Mouse (Mus musculus): ENCODE results near the gene Gm45785. TPM values are rescaled to one million over a fixed set of nuclear protein-coding genes. Genes with fewer than 3 reads are reported as not detected.
"Not testable (repeated sequence)": the region's sequence is repeated elsewhere in the genome, so short reads cannot be mapped to it uniquely, and the experiment has no call there.

The Gm45785 gene
- total RNA-seq (2021): 1 to 10 TPM in 1 of 2 experiments, under 1 TPM in 1; 0.89 to 1.1 TPM

DNA sequence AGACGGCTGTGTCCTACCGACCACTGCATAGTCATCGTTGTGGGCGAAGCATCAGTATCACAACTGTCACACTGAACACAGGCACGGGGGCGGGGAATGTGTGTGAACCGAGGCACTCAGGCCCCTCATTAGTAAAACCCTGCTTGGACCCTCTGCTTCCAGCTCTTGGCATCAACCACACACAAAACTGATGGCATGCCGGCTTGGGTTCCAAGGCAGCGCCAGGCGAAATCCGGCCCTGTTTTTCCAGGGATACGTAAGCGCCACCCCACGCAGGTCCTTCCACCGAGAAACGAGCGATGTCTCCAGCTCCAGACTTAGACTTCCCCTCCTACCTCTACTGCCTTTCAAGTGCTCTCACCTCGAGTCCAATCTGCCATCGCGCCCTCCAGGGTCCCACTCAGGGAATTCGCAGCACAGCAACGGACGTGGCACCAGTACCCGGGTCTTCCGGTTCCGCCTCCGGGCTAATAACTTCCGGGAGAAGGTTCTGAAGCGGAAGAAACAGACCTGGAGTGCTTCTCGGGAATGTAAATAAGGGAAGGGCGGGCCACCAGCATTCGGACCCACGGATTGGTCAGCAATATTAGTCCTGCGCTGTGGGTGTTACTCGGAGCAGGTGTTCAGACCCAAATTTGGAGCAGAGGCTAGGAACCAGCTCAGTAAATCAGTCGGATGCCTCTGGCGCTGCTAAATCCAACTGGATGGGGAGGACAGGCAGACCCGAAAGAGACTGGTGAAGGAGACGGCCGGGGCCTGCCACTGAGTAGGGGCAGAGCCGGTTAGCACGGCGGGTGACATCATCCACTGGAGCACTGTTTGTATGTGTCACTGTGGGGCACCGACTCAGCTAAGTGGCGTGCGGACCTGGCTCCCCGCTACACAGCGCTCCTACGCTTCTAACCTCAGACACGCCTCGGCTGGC lies at the start of gene Gm45785:
Gene Gm45785, minus strand, starts transcription at position 472 of the 925 bp plus-strand sequence.
- peak; percentile 84 to 88 for DNase-seq (ENCODE audit: extremely low spot score in 1 of 2, low spot score in 2 of 2)
- intact Hi-C loops (cut with DNase I): no loop called here

- intact Hi-C loops (cut with DNase I): loop anchor here (5.0 kb wide), 1 partner anchor 272 kb away; no protein-coding TSS in a partner anchor
- no peak for DNase-seq (ENCODE audit: extremely low spot score in 1 of 2, low spot score in 2 of 2)
Observed at GRCm38 (mm10) chr7:140905642-140906081, 49.5 kb upstream of the Gm45785 start.

DNA sequence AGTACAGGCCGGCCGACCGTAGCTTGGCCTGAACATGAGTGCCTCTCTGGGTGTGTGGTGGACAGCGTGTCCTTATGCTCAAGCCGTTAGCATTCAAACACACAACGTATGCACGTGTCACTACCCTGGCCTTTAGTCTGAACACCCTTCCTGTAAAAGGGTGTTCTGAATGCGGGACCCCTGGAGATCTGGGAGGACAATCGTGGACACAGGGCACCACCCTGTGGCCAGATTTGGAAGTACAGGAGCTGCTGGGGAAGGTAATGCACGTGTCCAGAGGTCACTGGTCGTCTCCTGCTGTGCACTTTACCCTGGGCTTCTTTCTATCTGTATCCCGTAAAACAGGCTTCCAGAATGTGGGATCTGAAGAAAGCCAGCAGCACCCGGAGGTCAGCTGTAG lies 47.1 kb upstream of the Gm45785 start:
- intact Hi-C loops (cut with DNase I): loop anchor here (2.0 kb wide), 1 partner anchor 58 kb away; the partner anchor contains the start of gene Scgb1c1
- peak; percentile 40 to 80 for DNase-seq (ENCODE audit: extremely low spot score in 1 of 2, low spot score in 2 of 2)

- intact Hi-C loops (cut with DNase I): loop anchor here (2.0 kb wide), 1 partner anchor 57 kb away; the partner anchor contains the start of gene Scgb1c1
- DNase-seq (ENCODE audit: extremely low spot score in 1 of 2, low spot score in 2 of 2): no peak
Observed at GRCm38 (mm10) chr7:140902036-140902875, 46.1 kb upstream of the Gm45785 start.

- intact Hi-C loops (cut with DNase I): no loop called here
Observed at GRCm38 (mm10) chr7:140900220-140900619, 44.1 kb upstream of the Gm45785 start, which contains the start of gene Cox8b. Gene Cox8b (minus strand): TSS chr7:140900446.

GRCm38 (mm10) chr7:140899121-140899520 lies 43.0 kb upstream of the Gm45785 start:
- no peak for DNase-seq (ENCODE audit: extremely low spot score in 1 of 2, low spot score in 2 of 2)
- intact Hi-C loops (cut with DNase I): no loop called here

More at GRCm38 (mm10) chr7:140900220-140900619, 44.1 kb upstream of the Gm45785 start, which contains the start of gene Cox8b:
- DNase-seq (ENCODE audit: extremely low spot score in 1 of 2, low spot score in 2 of 2): no peak

DNA sequence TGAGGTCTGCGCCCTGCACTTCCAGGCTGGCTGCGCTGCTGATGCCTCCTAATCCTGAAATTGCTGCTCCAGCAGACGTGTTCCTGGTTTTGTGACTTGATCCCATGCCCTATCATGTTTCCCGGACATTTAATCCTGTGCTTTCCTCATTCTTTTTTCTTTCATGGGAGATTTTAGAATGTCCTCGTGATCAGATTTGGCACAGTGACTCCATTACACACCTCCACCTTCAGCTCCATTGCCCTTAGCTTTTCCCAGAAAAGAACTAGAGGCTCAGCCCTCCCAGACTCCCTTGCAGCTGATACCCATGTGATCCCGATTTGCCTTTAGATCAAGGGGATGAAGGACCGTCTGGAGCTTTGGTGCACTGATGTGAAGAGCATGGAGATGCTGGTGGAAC lies 41.7 kb upstream of the Gm45785 start:
- intact Hi-C loops (cut with DNase I): no loop called here
- DNase-seq (ENCODE audit: extremely low spot score in 1 of 2, low spot score in 2 of 2): no peak

DNA sequence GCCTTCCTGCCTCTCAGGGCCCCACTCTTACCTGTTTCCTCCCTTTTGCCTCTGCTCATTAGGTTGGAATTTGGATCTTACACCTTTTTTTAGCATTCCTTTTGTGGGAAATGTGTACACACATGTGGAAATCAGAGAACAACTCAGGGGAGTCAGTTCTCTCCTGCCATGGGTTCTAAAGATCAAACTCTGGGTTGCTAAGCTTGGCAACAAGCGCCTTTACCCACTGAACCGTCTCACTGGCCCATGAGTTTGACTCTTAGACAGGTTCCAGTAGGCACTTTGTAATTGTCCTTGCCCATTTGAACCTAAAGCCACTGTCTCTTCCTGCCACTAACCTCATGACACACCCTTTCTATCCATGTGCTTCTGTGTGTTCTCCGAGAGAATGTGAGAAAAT lies 38.5 kb upstream of the Gm45785 start:
- intact Hi-C loops (cut with DNase I): no loop called here
- no peak for DNase-seq (ENCODE audit: extremely low spot score in 1 of 2, low spot score in 2 of 2)

GRCm38 (mm10) chr7:140894031-140894430 lies 37.9 kb upstream of the Gm45785 start:
- intact Hi-C loops (cut with DNase I): no loop called here
- no peak for DNase-seq (ENCODE audit: extremely low spot score in 1 of 2, low spot score in 2 of 2)

GRCm38 (mm10) chr7:140890636-140891035 lies 34.5 kb upstream of the Gm45785 start:
- DNase-seq (ENCODE audit: extremely low spot score in 1 of 2, low spot score in 2 of 2); intact Hi-C loops (cut with DNase I): not testable (repeated sequence)

DNA sequence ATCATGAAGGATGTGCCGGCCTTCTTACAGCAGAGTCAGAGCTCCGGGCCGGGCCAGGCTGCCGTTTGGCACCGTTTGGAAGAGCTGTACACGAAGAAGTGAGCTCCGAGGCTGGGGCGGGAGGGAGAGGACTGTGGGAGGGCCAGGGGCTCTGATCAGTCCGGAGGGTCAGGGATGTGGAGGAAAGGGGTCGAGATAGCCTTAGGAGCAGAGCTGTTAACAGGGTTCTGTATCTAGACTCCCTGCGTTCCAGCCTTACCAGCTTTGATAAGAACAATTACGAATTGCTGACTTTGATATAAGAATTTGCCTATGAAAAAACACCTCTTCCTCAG lies 26.3 kb upstream of the Gm45785 start:
- no peak for DNase-seq (ENCODE audit: extremely low spot score in 1 of 2, low spot score in 2 of 2)
- intact Hi-C loops (cut with DNase I): loop anchor here (10.0 kb wide), 1 partner anchor 798 kb away; the partner anchor contains the start of gene Caly

- intact Hi-C loops (cut with DNase I): loop anchor here (10.0 kb wide), 1 partner anchor 797 kb away; the partner anchor contains the start of gene Caly
Observed at GRCm38 (mm10) chr7:140881696-140882468, 25.8 kb upstream of the Gm45785 start, which contains the start of the genes Psmd13 and Sirt3. Gene Psmd13 (plus strand): TSS chr7:140881968. Gene Sirt3 (minus strand): TSS chr7:140882309.

GRCm38 (mm10) chr7:140880865-140881515 lies 24.9 kb upstream of the Gm45785 start:
- DNase-seq (ENCODE audit: extremely low spot score in 1 of 2, low spot score in 2 of 2): no peak
- intact Hi-C loops (cut with DNase I): loop anchor here (10.0 kb wide), 1 partner anchor 796 kb away; the partner anchor contains the start of gene Caly

More at GRCm38 (mm10) chr7:140881696-140882468, 25.8 kb upstream of the Gm45785 start, which contains the start of the genes Psmd13 and Sirt3:
- DNase-seq (ENCODE audit: extremely low spot score in 1 of 2, low spot score in 2 of 2): peak; percentile 94 to 97

GRCm38 (mm10) chr7:140880419-140880818 lies 24.3 kb upstream of the Gm45785 start:
- intact Hi-C loops (cut with DNase I): loop anchor here (10.0 kb wide), 1 partner anchor 796 kb away; the partner anchor contains the start of gene Caly
- DNase-seq (ENCODE audit: extremely low spot score in 1 of 2, low spot score in 2 of 2): no peak

DNA sequence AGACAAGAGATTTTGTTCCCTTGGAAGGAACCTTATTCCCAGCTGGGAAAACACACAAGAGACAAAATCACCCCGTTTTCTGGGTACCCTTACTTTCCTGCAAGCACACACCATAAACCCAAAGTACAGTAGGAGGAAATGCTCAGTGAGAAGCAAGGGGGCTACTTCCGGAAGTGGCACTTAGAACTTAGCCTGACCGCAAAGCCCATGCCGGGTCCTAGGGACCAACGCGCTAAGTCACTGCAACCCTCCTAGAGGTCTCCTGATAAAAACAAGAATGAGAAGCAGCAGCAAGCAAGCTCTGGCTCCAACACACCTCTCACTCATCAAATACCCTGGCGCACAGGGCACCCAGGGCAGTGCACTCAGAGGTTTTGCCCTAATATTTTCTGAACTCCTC lies 23.2 kb upstream of the Gm45785 start:
- no peak for DNase-seq (ENCODE audit: extremely low spot score in 1 of 2, low spot score in 2 of 2)
- intact Hi-C loops (cut with DNase I): no loop called here

- DNase-seq (ENCODE audit: extremely low spot score in 1 of 2, low spot score in 2 of 2): no peak
- intact Hi-C loops (cut with DNase I): no loop called here
Observed at GRCm38 (mm10) chr7:140877364-140877763, 21.2 kb upstream of the Gm45785 start.

- intact Hi-C loops (cut with DNase I): no loop called here
- DNase-seq (ENCODE audit: extremely low spot score in 1 of 2, low spot score in 2 of 2): no peak
Observed at GRCm38 (mm10) chr7:140874224-140874623, 18.1 kb upstream of the Gm45785 start.

Data from left cerebral cortex, postnatal 10 days (tissue).